8 mouse cellular contexts compared by ENCODE assay signal in genomic region chr11:96438787-96439186, GRCm38 (mm10). TPM values are rescaled to one million over a fixed set of nuclear protein-coding genes. Genes with fewer than 3 reads are reported as not detected.
DNase-seq lines count a peak whose midpoint lies in the region; ATAC-seq and TF ChIP-seq lines count a peak whose summit lies in the region.

No protein-coding gene starts in this region.

- no peak overlapping the region for H3K4me3 ChIP-seq in heart, adult 2 months
- no peak overlapping the region for H3K4me3 ChIP-seq in hindbrain, embryonic 16.5 days (ENCODE audit: low read length)
- no peak overlapping the region for H3K4me3 ChIP-seq in limb, embryonic 10.5 days
- no peak overlapping the region for H3K4me3 ChIP-seq in neural tube, embryonic 11.5 days (ENCODE audit: low read depth, low read length)

- no peaks in the 10 kb centered on the region for H3K9me3 ChIP-seq in hindbrain, embryonic 16.5 days (ENCODE audit: control insufficient read depth, low read length)
- H3K9me3 ChIP-seq in limb, embryonic 10.5 days (replicated peaks): no peaks in the 10 kb centered on the region
- no peaks in the 10 kb centered on the region for H3K9me3 ChIP-seq in neural tube, embryonic 11.5 days (ENCODE audit: control insufficient read depth, low read length)

- peak; percentile 50 to 54 for DNase-seq in heart, adult 2 months
- DNase-seq in heart, postnatal 25 days (ENCODE audit: low spot score): no peak
- DNase-seq in T-cell, adult 2 months (ENCODE audit: low spot score): peak; percentile 84
- DNase-seq in cerebellum, postnatal 36 days: peak; percentile 38
- DNase-seq in limb, embryonic 10.5 days (ENCODE audit: low spot score): peak; percentile 81
- DNase-seq in neural tube, embryonic 11.5 days (ENCODE audit: low spot score): peak; percentile 67
- peak; percentile 90 for DNase-seq in thymus, postnatal 14 days

- no peak overlapping the region for H3K9ac ChIP-seq in heart, adult 2 months (ENCODE audit: low read depth, low read length)
- no peak overlapping the region for H3K9ac ChIP-seq in hindbrain, embryonic 16.5 days (ENCODE audit: low read depth, low read length)
- H3K9ac ChIP-seq in neural tube, embryonic 11.5 days (ENCODE audit: low read length): no peak overlapping the region

- intact Hi-C loops in heart, adult 2 months (cut with DNase I): loop anchor here (2.0 kb wide), 1 partner anchor 424 kb away; no protein-coding TSS in a partner anchor
- intact Hi-C loops in heart, postnatal 25 days (cut with DNase I): loop anchor here (2.0 to 5.0 kb wide), 4 partner anchors 99 to 424 kb away; no protein-coding TSS in a partner anchor

- H3K36me3 ChIP-seq in heart, adult 2 months (ENCODE audit: control insufficient read depth, insufficient read depth, low read length): no peaks in the 10 kb centered on the region
- no peaks in the 10 kb centered on the region for H3K36me3 ChIP-seq in hindbrain, embryonic 16.5 days (ENCODE audit: control insufficient read depth, insufficient read depth, low read length)
- H3K36me3 ChIP-seq in limb, embryonic 10.5 days: no peaks in the 10 kb centered on the region
- no peaks in the 10 kb centered on the region for H3K36me3 ChIP-seq in neural tube, embryonic 11.5 days (ENCODE audit: control insufficient read depth, insufficient read depth, low read length)

- H3K79me2 ChIP-seq in heart, adult 2 months (replicated peaks; ENCODE audit: control insufficient read depth, insufficient read depth, low read length): no peaks in the 10 kb centered on the region

- ATAC-seq in hindbrain, embryonic 16.5 days: peak; percentile 40; the same call in 1 of the 2 replicates
- no peak for ATAC-seq in neural tube, embryonic 11.5 days (ENCODE audit: insufficient read depth, low FRiP score, low TSS enrichment)

- no peak for TF ChIP-seq POLR2A in heart, adult 2 months (IDR thresholded peaks at IDR 0.05; ENCODE audit: insufficient read depth, low read depth, low read length)

- H3K27me3 ChIP-seq in heart, adult 2 months (ENCODE audit: control insufficient read depth, insufficient read depth, low read length): no peaks in the 10 kb centered on the region
- H3K27me3 ChIP-seq in hindbrain, embryonic 16.5 days (replicated peaks; ENCODE audit: control insufficient read depth, insufficient read depth, low read length): no peaks in the 10 kb centered on the region
- peaks cover 83% of the 10 kb centered on the region for H3K27me3 ChIP-seq in limb, embryonic 10.5 days (ENCODE audit: low read depth, poor library complexity, severe bottlenecking)
- H3K27me3 ChIP-seq in neural tube, embryonic 11.5 days (ENCODE audit: control insufficient read depth, insufficient read depth, low read length): no peaks in the 10 kb centered on the region

- H3K27ac ChIP-seq in heart, adult 2 months: no peak overlapping the region
- H3K27ac ChIP-seq in hindbrain, embryonic 16.5 days (ENCODE audit: low read depth, low read length): no peak overlapping the region
- H3K27ac ChIP-seq in limb, embryonic 10.5 days: no peak overlapping the region
- H3K27ac ChIP-seq in neural tube, embryonic 11.5 days (ENCODE audit: low read depth, low read length): no peak overlapping the region

- no peaks in the 10 kb centered on the region for H3K4me1 ChIP-seq in heart, adult 2 months (ENCODE audit: control insufficient read depth, insufficient read depth, low read length)
- H3K4me1 ChIP-seq in hindbrain, embryonic 16.5 days (ENCODE audit: control insufficient read depth, insufficient read depth, low read depth, low read length): no peaks in the 10 kb centered on the region; the same call in none of the 2 replicates
- H3K4me1 ChIP-seq in limb, embryonic 10.5 days: peaks cover 3% of the 10 kb centered on the region; the same call in 1 of the 2 replicates
- no peaks in the 10 kb centered on the region for H3K4me1 ChIP-seq in neural tube, embryonic 11.5 days (ENCODE audit: control insufficient read depth, insufficient read depth, low read length)

- 4% methylated on average over 7 of the region's 7 CpGs for WGBS in heart, adult 2 months
- 4% methylated on average over 7 of the region's 7 CpGs for WGBS in hindbrain, embryonic 16.5 days
- 5% methylated on average over 7 of the region's 7 CpGs for WGBS in limb, embryonic 10.5 days
- WGBS in neural tube, embryonic 11.5 days: 4% methylated on average over 7 of the region's 7 CpGs

- no peak for TF ChIP-seq EP300 in heart, adult 2 months (IDR thresholded peaks at IDR 0.05; ENCODE audit: insufficient read depth, low read depth, low read length)

- peak; percentile 89 for TF ChIP-seq CTCF in heart, adult 2 months (IDR thresholded peaks at IDR 0.05)

- H3K4me2 ChIP-seq in hindbrain, embryonic 16.5 days (ENCODE audit: low read length): 0 out of 2 replicates have a peak overlapping the region, but pooled peaks have one; percentile 5
- no peak overlapping the region for H3K4me2 ChIP-seq in neural tube, embryonic 11.5 days (ENCODE audit: low read depth)

RNA-seq across cellular contexts. Expression of gene Skap1, which starts 25.6 kb away (rescaled TPM):
- under 1 TPM in 1 of 2 experiments, not detected in 1; 0.25 TPM for total RNA-seq in heart, adult 2 months (2021)
- 0.67 and 0.98 TPM in 2 replicates for polyA plus RNA-seq in heart, adult 2 months (2012; rRNA removed)
- total RNA-seq in heart, postnatal 25 days (2021): under 1 TPM in 1 of 2 experiments, not detected in 1; 0.17 TPM
- polyA plus RNA-seq in hindbrain, embryonic 16.5 days (2015; fragmentation: Nextera tagmentation; extraction: Ambion mirVana): 5.9 and 7.4 TPM in 2 replicates
- polyA plus RNA-seq in limb, embryonic 10.5 days (2016; fragmentation: Nextera tagmentation; extraction: Ambion mirVana): 0.13 TPM in 1 of 2 replicates, not detected in the other
- 1.8 and 2.1 TPM in 2 replicates for polyA plus RNA-seq in neural tube, embryonic 11.5 days (2014; fragmentation: Nextera tagmentation; extraction: Ambion mirVana)
